Mouse (Mus musculus) hindbrain, postnatal 0 days (tissue): ENCODE data around the gene Vangl1. TPM values are rescaled to one million over a fixed set of nuclear protein-coding genes. Genes with fewer than 3 reads are reported as not detected.

ENCODE experiments used
- ATAC-seq: fragments of 200-750 bp; cut with Nextera tagmentation; 2 replicates; pipeline ENCODE4 v1.8.0; 2017; ENCODE audit warnings: mild to moderate bottlenecking, moderate TSS enrichment, moderate library complexity
- DNase-seq: peaks from one replicate; pipeline ENCODE4 v3.0.0-alpha.2; 2015; ENCODE audit warnings: low spot score
- H3K27ac ChIP-seq: fragments of 300-500 bp; sonication (generic); 2 replicates; pipeline ENCODE4 v1.5.1; 2014; ENCODE audit warnings: mild to moderate bottlenecking
- H3K27me3 ChIP-seq: fragments of 300-500 bp; sonication (generic); 2 replicates; pipeline ENCODE4 v1.6.1; 2014; ENCODE audit warnings: low read length, mixed read lengths; ENCODE audit not compliant: insufficient read depth
- H3K36me3 ChIP-seq: fragments of 300-500 bp; sonication (generic); 2 replicates; pipeline ENCODE4 v1.6.1; 2014; ENCODE audit warnings: low read length, mixed read lengths; ENCODE audit not compliant: insufficient read depth
- H3K4me1 ChIP-seq: fragments of 300-500 bp; sonication (generic); 2 replicates; pipeline ENCODE4 v1.6.1; 2014; ENCODE audit warnings: antibody characterized with exemption, low read length, mixed read lengths; ENCODE audit not compliant: insufficient read depth
- H3K4me2 ChIP-seq: fragments of 300-500 bp; sonication (generic); 2 replicates; pipeline ENCODE4 v1.6.1; 2014; ENCODE audit warnings: low read depth, mild to moderate bottlenecking, low read length, moderate library complexity, mixed read lengths
- H3K4me3 ChIP-seq: fragments of 300-500 bp; sonication (generic); 2 replicates; pipeline ENCODE4 v1.5.1; 2014; ENCODE audit warnings: low read length
- H3K9ac ChIP-seq: fragments of 300-500 bp; sonication (generic); replicated peaks from 2 replicates; pipeline ENCODE4 v1.6.1; 2014; ENCODE audit warnings: mild to moderate bottlenecking, low read length, moderate library complexity, mixed read lengths
- H3K9me3 ChIP-seq: fragments of 300-500 bp; sonication (generic); 2 replicates; pipeline ENCODE4 v1.6.1; 2016; ENCODE audit warnings: low read length, mixed read lengths
- CTCF ChIP-seq: IDR thresholded peaks from 2 replicates; pipeline ENCODE4 v1.5.1; 2016; ENCODE audit warnings: antibody characterized with exemption, control low read depth, low read depth
- WGBS: fragments of 180-500 bp; shearing (Covaris S2); extraction: QIAGEN DNeasy Blood & Tissue Kit; methylation state at CpG from one replicate; pipeline ENCODE4 v1.1.7; 2014; 5-methylcytosine and 5-hydroxymethylcytosine counted together
- polyA plus RNA-seq: library from polyadenylated mRNA; unstranded; fragments of >200 nt; fragmentation: Nextera tagmentation; extraction: Ambion mirVana; gene quantifications from 2 replicates; pipeline ENCODE4 v1.2.1, GENCODE M21; 2015
- total RNA-seq: library from RNA; depleted of rRNA; stranded (reverse); fragments of >200 nt; gene quantifications from 2 replicates; pipeline ENCODE4 v1.2.3, GENCODE M21; 2014

The Vangl1 gene
- total and polyA plus RNA-seq, 2 experiments from 2014 or later: 7.5 to 13.5 TPM

- ATAC-seq (peak; percentile 84), DNase-seq (peak; percentile 91)
- no peak overlapping the region for H3K4me3 ChIP-seq
- H3K27ac ChIP-seq: no peak overlapping the region
- 41% methylated on average over 5 of the region's 5 CpGs for WGBS
- TF ChIP-seq CTCF: peak; percentile 76
- no peaks in the 10 kb centered on the region for H3K36me3 ChIP-seq
- H3K27me3 ChIP-seq: no peaks in the 10 kb centered on the region
- H3K9ac ChIP-seq: no peak overlapping the region
- H3K4me2 ChIP-seq: no peak overlapping the region
- no peaks in the 10 kb centered on the region for H3K4me1 ChIP-seq
- no peaks in the 10 kb centered on the region for H3K9me3 ChIP-seq
Observed at GRCm38 (mm10) chr3:102242854-102243253, 38.4 kb upstream of the Vangl1 start.

GRCm38 (mm10) chr3:102231418-102232134, 27.1 kb upstream of the Vangl1 start:
- H3K4me2 ChIP-seq: no peak overlapping the region
- no peak overlapping the region for H3K27ac ChIP-seq
- ATAC-seq (no peak), DNase-seq (peak; percentile 9)
- no peaks in the 10 kb centered on the region for H3K36me3 ChIP-seq
- 81% methylated on average over 9 of the region's 9 CpGs for WGBS
- no peak overlapping the region for H3K4me3 ChIP-seq
- H3K9ac ChIP-seq: no peak overlapping the region
- no peaks in the 10 kb centered on the region for H3K27me3 ChIP-seq
- TF ChIP-seq CTCF: no peak
- no peaks in the 10 kb centered on the region for H3K4me1 ChIP-seq
- no peaks in the 10 kb centered on the region for H3K9me3 ChIP-seq

- Histone ChIP-seq H3K27ac (no peak overlapping the region), H3K4me3 (no peak overlapping the region), H3K9ac (no peak overlapping the region), H3K27me3 (no peaks in the 10 kb centered on the region), H3K4me1 (0 out of 2 replicates have a peak, but pooled peaks cover 6% of the 10 kb centered on the region), H3K4me2 (no peak overlapping the region), H3K9me3 (no peaks in the 10 kb centered on the region), H3K36me3 (no peaks in the 10 kb centered on the region)
- no peak for TF ChIP-seq CTCF
- 85% methylated on average over 8 of the region's 8 CpGs for WGBS
- DNase-seq: no peak
- no peak for ATAC-seq
Observed at GRCm38 (mm10) chr3:102222756-102223155, 18.3 kb upstream of the Vangl1 start.

GRCm38 (mm10) chr3:102218301-102218700, 13.8 kb upstream of the Vangl1 start:
- Histone ChIP-seq H3K4me3 (no peak overlapping the region), H3K4me2 (no peak overlapping the region), H3K9ac (no peak overlapping the region), H3K4me1 (0 out of 2 replicates have a peak, but pooled peaks cover 6% of the 10 kb centered on the region), H3K27ac (no peak overlapping the region), H3K9me3 (no peaks in the 10 kb centered on the region), H3K27me3 (no peaks in the 10 kb centered on the region), H3K36me3 (no peaks in the 10 kb centered on the region)
- TF ChIP-seq CTCF: no peak
- no peak for DNase-seq
- ATAC-seq: no peak
- 82% methylated on average over 2 of the region's 2 CpGs for WGBS

GRCm38 (mm10) chr3:102214736-102215135, 10.2 kb upstream of the Vangl1 start:
- no peak for TF ChIP-seq CTCF

GRCm38 (mm10) chr3:102214299-102214698, 9.8 kb upstream of the Vangl1 start:
- WGBS: 70% methylated on average over 4 of the region's 4 CpGs
- no peaks in the 10 kb centered on the region for H3K4me1 ChIP-seq
- no peaks in the 10 kb centered on the region for H3K36me3 ChIP-seq
- no peak overlapping the region for H3K4me3 ChIP-seq
- TF ChIP-seq CTCF: no peak
- H3K9me3 ChIP-seq: no peaks in the 10 kb centered on the region
- H3K27me3 ChIP-seq: no peaks in the 10 kb centered on the region
- ATAC-seq: no peak
- no peak overlapping the region for H3K9ac ChIP-seq
- H3K27ac ChIP-seq: no peak overlapping the region
- no peak for DNase-seq
- no peak overlapping the region for H3K4me2 ChIP-seq

More at GRCm38 (mm10) chr3:102214736-102215135, 10.2 kb upstream of the Vangl1 start:
- H3K9me3 ChIP-seq: no peaks in the 10 kb centered on the region
- H3K4me3 ChIP-seq: no peak overlapping the region
- ATAC-seq (no peak), DNase-seq (no peak)
- H3K27me3 ChIP-seq: no peaks in the 10 kb centered on the region
- H3K27ac ChIP-seq: no peak overlapping the region
- H3K4me1 ChIP-seq: no peaks in the 10 kb centered on the region
- WGBS: 92% methylated on average over 4 of the region's 4 CpGs
- no peaks in the 10 kb centered on the region for H3K36me3 ChIP-seq
- no peak overlapping the region for H3K4me2 ChIP-seq
- H3K9ac ChIP-seq: no peak overlapping the region

GRCm38 (mm10) chr3:102212896-102213295, 8.4 kb upstream of the Vangl1 start:
- DNase-seq (no peak), ATAC-seq (no peak)
- 58% methylated on average over 6 of the region's 6 CpGs for WGBS
- H3K36me3 ChIP-seq: no peaks in the 10 kb centered on the region
- no peak overlapping the region for H3K27ac ChIP-seq
- H3K4me3 ChIP-seq: no peak overlapping the region
- H3K4me1 ChIP-seq: no peaks in the 10 kb centered on the region
- no peak overlapping the region for H3K4me2 ChIP-seq
- H3K9me3 ChIP-seq: no peaks in the 10 kb centered on the region
- no peak for TF ChIP-seq CTCF
- no peak overlapping the region for H3K9ac ChIP-seq
- H3K27me3 ChIP-seq: no peaks in the 10 kb centered on the region
